Mouse (Mus musculus) gastrocnemius, postnatal 25 days (tissue): ENCODE data around the gene Pip4p1. TPM values are rescaled to one million over a fixed set of nuclear protein-coding genes. Genes with fewer than 3 reads are reported as not detected.
"Not testable (repeated sequence)": the region's sequence is repeated elsewhere in the genome, so short reads cannot be mapped to it uniquely, and the experiment has no call there.

Experiments used
- DNase-seq: peaks from one replicate; pipeline ENCODE4 v3.0.0; 2022
- total RNA-seq, 2 experiments: library from RNA; stranded (reverse); gene quantifications; 1 replicate in 1 of 2; 2 replicates in 1 of 2; pipeline ENCODE4 v1.2.3; 2021

Pip4p1 gene
- total RNA-seq, 2 experiments from 2014 or later: 12.9 to 14.6 TPM

DNA sequence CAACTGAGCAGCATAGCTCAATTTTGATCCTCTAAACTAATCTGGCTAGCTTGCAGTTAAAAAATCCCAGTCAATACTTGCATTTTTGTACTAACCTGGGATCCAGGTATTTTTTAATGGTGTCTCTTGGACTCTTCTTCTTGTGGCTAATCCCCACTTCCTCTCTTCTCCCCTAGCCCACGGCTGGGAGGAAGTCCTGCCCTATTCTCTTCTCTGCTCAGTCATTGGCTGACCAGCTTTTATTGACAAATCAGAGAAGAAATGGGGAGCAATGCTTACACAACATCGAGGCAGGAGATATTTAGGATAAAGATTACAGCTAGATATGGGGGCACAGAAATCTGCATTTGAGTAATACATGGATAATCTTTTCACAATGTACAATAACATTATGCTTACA is 8.3 kb upstream of the Pip4p1 start:
- no peak for DNase-seq

DNA sequence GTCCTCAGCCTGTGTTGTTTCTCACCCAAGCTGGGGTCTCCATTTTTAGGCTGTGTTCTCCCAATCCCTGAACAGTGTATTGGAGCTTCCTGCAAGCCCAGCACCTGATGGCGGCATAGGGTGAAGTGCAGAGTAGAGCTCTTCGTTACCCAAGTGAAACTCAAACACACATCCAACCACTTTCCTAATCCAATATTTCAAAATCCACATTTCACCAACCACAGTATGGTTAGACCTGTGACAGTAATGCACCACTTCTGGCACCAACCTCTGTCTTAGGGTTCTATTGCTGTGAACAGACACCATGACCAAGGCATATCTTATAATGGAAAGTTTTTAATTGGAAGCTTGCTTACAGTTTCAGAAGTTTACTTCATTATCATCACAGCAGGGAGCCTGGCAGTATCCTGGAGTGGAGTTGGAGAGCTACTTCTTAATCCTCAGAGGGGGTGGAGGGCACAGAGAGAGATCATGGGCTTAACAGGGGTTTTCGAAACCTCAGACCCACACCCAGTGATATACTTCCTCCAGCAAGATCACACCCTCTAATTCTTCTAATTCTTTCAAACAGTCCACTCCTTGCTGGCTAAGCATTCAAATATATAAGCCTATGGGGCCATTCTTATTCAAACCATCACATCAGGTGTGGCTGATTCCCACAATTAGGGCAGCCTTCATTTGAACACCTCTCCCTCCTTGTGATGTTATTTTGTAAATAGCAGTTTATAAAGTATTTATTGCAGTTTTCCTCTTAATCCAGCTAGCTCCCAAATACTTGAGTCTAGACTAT is 7.7 kb upstream of the Pip4p1 start:
- DNase-seq: no peak

DNA sequence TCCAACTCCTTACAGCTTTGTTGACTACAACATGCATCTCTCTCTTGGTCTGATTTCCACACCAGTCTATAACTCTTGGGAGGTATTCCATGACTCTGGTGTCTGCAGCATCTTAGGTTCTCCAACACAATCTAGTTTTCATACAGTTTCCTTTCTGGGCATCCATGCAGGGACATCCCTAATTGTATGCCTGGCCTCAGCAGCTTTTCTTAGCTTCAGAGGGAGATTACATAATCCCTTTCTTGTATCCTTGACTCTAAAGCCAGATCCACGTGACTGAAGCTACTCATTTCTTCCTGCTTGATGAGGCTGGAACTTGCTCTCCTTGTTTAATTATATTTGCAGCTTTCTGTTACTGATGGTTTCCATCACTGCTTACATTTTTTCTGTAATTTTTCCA is 6.0 kb upstream of the Pip4p1 start:
- DNase-seq: no peak

DNA sequence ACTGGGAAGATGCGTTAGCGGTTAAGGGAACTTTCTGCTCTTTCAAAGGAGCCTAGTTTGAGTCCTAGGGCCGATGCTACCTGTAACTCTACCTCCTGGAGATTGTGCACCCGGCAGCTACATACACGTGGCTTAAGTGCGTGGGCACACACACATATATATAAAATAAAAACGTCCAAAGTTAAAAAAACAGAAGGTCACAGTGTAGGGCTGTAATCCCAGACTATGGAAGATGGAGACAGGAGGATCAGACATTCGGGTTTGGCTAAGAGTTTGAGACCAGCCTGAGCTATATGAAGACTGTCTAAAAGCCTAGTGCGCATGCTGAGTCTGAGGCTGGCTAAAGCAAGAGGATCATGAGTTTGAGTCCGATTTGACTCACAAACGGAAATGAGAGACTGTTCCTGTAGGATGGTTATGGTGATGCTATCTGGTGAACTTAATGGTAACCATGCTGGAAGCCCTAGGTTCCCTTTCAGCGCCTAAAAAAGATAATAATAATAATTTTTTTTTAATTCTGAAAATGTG is 901 bp upstream of the Pip4p1 start:
- no peak for DNase-seq

DNA sequence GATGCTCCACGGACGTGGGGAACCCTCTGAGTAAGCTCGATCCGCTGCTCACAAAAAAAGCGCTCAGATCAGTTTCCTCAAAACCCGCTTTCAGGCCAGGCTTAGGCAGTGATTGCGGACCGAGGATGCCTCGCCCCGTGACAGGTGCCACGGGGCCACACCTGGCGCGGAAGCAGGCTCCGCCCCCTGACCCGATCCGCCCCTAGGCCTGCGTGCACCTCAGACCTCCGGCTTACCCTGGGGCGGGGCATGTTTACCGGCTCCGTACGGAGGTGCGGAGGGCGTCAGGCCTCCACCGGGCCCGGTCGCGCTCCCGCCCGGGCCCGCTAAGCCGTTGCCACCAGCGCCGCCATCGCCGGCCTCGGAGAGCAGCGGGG is 291 bp downstream of the Pip4p1 start:
- DNase-seq: no peak

DNA sequence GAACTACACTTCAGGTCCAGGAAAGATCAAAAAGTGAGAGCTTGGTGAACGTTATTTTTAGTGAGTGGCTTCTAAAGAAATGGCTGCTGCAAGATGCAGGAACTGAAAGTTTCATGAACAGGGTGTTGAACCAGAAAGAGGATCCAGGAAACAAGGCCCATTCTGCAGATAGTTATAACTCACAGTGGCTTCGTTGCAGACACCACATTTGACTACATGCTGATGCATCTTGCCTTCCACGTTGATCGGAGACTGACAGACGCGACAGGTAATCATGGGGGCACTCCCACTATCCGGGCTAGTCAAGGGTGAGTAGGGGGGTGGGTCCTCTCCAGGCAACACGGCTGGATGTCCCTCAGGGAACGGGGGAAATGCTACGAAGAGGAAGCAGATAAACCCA is 705 bp downstream of the Pip4p1 start:
- DNase-seq: no peak

DNA sequence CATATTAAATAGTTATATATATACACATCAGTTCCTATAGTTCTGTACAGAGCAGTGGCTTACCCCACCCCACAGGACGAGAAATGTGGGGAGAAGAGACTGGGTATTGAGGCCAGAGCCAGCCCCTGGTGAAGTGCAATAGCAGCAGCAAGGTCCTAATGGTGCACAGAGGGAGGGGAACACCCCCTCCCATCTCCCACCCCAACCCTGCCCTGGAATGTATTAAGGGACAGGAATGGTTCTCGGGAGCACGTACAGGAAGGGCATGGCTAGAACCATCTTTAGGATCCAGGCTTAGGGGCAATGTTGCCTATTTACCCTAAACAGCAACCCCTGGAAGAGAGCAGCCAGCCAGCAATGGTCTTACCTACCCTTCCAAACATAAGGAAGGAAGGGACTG is 3.3 kb downstream of the Pip4p1 start:
- DNase-seq: no peak

DNA sequence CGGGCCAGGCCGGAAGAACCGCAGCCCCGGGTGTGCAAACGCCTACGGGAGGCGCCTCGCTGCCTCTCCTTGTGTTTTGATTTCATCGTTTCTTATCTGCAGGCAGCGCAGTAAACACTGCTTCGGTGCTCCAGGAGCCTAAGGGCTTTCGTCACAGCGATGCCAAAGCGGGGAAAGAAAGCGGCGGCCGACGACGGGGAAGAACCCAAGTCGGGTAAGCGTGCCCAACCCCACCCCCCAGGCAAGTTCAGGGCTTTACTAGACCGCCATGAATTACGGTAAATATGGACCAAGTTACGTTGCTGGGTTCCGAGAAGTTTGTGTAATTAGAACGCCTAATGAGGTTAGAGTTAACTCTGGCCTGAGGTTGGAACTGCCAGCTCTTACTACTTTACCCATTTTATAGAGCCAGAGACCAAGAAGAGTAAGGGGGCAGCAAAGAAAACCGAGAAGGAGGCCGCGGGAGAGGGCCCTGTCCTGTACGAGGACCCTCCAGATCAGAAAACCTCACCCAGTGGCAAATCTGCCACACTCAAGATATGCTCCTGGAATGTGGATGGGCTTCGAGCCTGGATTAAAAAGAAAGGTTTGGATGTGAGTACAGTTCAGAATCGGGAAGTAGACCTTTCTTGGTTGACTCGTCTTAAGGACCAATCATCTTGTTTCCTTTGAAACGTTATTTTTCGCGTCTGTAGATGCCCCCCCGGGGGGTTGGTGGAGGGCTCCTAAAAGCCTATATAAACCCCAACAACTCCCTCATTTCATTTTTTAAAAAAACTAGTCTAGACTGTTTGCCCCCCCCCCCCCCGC is 5.3 kb downstream of the Pip4p1 start:
- DNase-seq: no peak

DNA sequence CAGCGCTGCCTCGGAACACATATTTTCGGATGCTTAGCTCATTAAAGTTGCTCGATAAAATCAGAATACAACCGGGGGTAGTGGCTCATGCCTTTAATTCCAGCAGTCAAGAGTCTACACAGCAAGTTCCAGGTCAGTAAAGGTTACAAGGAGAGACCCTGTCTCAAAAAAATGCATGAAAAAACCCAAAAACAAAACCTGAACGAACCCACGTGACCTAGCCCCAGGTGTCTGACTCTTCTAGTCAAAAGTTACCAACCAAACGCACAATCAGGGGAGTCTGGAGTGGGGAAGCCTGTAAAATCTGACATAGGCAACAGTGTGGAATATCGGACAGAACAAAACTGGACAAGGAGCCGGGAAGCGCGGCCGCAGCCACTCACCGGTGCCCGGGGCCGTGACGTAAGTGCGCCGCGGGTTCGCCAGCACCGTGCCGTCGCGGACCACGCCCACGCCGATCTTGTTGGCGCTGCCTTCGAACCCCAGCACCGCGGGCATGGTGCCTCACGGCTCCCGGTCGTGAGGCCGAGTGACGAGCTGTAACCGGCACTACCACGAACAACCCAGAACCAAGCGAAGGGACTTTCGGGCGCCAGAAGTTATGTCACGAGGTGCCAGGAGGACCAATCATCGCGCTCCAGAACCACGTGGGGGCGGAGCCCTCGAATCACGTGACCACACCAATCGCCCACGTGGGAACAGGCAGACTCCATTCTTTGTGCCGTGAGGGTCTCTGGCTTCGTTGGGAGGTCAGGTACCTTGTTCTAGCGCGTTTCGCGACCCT is 6.2 kb downstream of the Pip4p1 start, which contains the start of the genes Osgep and Apex1:
Gene Osgep (minus strand): TSS at position 613 of the 784 bp plus-strand sequence.
Gene Apex1 (plus strand): TSS at position 688 of the 784 bp plus-strand sequence.
- DNase-seq: peak; percentile 94

DNA sequence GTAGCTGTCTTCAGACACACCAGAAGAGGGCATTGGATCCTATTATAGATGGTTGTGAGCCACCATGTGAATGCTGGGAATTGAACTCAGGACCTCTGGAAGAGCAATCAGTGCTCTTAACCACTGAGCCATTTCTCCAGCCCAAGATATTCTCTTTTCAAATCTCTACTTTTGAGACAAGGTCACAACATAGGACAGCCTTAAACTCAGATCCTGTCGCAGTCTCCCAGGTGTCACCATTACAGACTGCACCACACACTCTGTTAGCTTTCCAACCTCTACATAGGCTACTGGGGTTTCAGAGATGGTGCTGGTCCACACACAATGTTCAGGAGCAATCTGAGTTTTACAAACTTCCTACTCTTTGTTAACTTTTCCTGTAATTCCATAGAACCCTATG is 7.2 kb downstream of the Pip4p1 start:
- DNase-seq: not testable (repeated sequence)

DNA sequence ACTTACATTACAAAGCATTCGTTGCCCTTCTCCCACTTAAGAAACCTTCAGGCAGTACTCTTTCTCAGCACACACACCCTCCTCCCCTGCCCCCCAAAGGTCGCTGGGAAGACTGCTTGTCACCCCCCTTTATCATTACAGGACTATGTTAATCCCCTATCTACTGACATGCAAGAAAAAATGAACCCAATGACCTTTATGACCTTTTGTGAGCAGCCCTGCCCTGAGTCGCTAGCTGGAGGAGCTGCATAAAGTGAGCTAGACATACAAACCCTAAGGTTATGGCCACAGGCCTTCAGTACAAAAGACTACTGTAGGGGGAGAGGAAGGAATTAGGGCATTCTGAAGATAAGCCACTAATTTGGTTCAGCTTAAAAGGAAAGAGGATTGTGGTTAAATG is 19.3 kb downstream of the Pip4p1 start:
- DNase-seq: no peak

DNA sequence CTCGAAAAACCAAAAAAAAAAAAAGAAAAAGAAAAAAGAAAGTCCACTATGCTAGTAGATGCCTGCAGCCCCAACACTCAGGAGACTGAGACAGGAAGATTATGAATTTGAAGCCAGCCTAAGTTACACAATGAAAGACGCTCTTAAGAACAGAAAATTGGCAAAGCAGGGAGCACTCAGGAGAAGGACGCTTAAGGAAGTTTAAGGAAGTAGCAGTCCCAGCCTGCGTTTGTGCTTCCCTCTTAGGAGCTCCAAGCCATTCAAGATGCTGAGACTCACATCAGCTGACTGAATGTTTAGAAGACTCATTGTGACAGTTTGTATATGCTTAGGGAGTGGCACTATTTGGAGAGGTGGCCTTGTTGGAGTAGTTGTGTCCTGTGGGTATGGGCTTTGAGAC is 22.5 kb downstream of the Pip4p1 start:
- no peak for DNase-seq

DNA sequence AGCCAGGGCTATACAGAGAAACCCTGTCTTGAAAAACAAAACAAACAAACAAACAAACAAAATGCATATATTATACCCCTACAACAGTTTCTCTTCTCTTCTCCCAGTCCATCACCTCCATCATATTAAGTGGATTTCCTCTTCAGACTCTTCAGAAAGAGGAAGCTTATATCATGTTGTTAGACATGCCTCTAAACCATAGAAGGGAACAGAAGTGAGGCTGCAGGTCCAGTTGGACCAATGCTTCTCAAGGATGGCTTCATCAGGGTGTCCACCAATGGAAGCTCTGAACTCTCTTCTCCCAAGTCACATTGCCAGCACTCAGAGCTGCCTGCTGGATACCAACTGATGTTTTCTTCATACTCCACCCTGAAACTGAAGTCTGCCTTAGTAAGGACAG is 25.3 kb downstream of the Pip4p1 start:
- DNase-seq: not testable (repeated sequence)

DNA sequence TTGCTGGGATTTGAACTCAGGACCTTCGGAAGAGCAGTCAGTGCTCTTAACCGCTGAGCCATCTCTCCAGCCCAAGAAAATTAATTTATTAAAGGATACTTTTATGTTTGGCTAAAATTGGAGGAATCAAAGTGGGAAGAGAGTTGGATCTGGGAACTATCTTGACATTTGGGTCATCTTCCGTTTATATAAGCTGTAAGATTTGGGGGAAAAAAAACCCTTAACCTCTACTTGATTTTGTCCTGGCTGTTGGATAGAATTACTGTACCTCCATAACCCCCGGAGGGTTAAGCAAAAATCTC is 25.9 kb downstream of the Pip4p1 start:
- no peak for DNase-seq

DNA sequence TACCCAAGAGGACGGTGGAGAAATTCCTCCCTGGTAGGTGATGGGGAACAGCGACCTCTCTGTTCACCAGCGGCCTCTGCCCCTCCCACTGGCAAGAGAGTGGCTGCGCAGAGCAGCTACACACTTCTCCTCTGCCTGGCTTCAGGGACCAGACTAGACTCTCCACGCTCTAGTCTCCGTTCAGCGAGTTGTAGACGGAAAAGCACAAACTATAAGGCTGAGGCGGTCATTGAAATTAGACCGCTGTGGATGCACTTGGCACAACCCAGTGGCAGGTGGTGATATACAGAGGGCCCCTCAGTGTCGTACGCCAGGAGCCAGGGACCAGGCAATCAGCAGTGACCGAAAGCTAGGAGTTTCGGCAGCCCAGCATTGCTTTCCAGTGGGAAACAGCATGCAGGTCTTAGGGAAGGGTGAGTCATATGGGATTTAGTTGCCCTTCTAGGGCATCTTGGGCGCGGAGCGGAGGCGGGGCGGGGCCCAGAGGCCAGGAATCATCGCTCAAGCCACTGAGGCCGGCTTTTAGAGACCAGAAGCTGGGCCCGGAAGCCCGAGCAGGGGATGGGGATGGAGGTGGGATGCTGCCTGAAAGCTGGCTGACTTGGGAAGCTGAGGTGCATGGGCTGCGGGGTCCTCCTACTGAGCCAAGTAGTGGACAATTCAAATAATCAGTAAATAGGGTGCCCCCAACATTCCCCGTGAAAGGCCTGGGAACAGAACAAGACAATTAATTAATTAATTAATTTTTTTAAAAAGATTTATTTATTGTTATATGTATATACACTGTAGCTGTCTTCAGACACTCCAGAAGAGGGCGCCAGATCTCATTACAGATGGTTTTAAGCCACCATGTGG is 26.5 kb downstream of the Pip4p1 start:
- peak; percentile 52 for DNase-seq

DNA sequence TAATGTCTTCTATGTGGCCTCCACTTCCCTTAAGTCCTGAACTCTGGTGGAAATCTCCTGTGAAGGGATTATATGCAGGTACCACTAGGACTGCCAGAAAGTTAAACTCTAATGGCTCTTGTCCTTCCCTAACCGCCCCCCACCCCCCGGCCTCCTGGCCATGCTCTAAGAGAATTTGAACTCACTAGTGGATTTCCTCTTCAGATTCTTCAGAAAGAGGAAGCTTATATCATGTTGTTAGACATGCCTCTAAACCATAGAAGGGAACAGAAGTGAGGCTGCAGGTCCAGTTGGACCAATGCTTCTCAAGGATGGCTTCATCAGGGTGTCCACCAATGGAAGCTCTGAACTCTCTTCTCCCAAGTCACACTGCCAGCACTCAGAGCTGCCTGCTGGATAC is 32.7 kb downstream of the Pip4p1 start:
- DNase-seq: not testable (repeated sequence)

DNA sequence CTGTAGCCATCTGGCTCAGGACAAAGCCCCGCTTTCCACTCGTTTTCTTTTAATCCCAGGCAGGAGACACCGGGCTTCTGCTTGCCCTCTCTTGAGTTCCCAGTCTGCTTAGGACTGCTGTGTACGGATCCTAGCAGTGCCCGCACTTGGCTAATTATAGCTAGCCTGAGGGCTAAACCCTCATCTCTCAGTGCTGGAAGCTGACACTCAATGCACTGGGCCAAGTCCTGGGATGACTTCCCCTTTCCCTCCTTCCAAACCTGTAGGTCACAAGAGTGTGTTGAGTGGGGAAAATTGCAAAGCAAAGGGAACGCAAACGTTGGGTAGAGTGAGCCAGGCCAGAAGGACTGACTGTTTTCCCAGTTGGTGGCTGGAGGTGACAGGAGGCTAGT is 33.3 kb downstream of the Pip4p1 start, which contains the start of gene Klhl33:
Gene Klhl33 (minus strand): TSS at position 134 of the 392 bp plus-strand sequence.
- peak; percentile 77 for DNase-seq

DNA sequence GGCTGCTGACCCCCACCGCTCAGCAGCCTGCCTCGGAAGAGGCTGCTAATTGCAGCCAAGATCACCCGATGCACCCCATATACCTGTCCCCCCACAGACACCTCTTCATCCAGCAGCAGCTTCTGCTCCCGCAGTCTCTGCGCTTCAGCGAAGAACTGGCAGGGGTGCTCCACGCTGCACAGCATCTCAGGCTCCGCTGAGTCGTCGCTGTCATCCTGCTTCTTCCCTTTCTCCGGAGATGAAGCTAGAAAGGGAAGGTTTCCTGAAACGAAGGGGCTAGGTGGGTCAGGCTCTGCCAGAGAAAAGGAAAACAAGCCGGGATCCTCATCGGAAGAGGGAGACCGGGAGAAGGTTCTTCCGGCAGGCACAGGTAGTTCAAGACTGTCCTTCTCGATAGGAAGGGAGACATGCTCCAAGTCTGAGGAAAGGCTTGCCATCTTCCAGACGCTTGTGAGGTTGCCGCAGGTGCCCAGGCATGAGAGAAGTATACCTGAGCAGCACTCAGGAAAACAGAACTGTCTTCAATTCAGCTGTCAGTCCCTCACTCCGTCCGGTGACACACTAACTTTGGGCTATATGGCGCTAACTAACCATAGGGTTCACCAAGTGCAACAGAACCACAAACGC is 33.8 kb downstream of the Pip4p1 start:
- DNase-seq: no peak

DNA sequence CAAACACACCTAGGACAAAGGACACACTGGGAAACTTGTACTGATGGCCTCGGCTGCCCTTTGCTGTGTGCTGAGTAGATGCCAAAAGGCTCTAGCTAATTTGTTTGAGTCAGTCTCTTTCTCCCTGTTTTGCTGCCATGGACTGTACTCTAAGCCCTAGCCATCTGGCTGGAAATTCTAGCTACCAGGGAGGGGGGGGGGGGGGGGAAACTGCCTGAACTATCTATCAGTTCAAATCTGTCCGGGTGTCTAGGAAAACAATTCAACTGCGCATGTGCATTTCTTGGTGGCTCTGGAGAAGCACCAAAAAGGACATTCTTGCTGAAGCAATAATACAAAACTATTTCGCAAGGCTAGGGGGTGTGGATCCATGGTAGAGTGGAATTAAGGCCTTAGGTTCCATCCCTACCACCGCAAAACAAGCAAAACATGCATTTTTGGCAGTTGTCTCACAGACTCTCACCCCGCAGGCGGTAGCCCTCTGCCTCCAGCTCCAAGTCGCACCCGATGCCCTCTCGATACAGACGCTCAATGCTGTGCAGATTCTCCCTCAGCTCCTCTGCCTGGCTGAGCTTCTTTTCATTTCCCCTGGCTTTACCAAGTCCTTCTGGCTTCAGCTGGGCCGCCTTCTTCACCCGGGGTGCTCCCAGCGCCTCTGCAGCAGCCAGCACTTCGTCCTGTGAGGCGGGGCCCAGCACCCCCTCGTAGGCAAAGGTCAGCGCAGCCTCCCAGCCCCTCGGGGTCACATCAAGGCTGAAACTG is 34.5 kb downstream of the Pip4p1 start:
- peak; percentile 83 for DNase-seq

DNA sequence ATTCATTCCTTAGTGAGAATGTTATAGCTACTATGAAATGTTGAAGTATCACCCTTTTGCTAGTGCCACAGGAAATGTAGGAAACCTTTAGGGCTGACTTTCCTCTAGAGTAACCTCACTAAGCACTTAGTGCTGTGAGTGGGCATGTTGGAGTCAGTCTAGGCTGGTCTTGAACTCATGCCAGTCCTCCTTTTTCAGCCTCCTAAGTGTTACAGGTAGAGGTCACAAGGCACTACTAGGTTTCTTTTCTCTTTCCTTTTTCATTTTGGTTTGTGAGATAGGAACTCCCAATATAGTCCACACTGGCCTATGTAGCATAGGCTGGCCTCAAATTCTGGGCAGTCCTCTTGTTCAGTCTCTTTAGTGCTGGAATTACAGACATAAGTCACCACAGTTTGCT is 35.2 kb downstream of the Pip4p1 start:
- DNase-seq: no peak
